Mouse (Mus musculus): ENCODE data around the gene Avpr1b. TPM values are rescaled to one million over a fixed set of nuclear protein-coding genes. Genes with fewer than 3 reads are reported as not detected.
A peak's percentile ranks its signal among the peaks of the same experiment; 100 is the strongest.
"Not testable (repeated sequence)": the region's sequence is repeated elsewhere in the genome, so short reads cannot be mapped to it uniquely, and the experiment has no call there.

Avpr1b gene
- total RNA-seq (2021), result not detected in 2 replicates
- long read RNA-seq, result 0 reads

- no peak for DNase-seq
Observed at GRCm38 (mm10) chr1:131598905-131599304, at the start of gene Avpr1b. Avpr1b (plus strand) TSS chr1:131599239.

- DNase-seq, result no peak
Observed at GRCm38 (mm10) chr1:131551956-131552355, 47.1 kb upstream of the Avpr1b start.

GRCm38 (mm10) chr1:131553428-131553827 is 45.6 kb upstream of the Avpr1b start:
- DNase-seq, result no peak

- peak; percentile 77 for DNase-seq
Observed at GRCm38 (mm10) chr1:131555042-131555812, 43.8 kb upstream of the Avpr1b start.

GRCm38 (mm10) chr1:131560500-131560899 is 38.5 kb upstream of the Avpr1b start:
- DNase-seq, result no peak

GRCm38 (mm10) chr1:131562081-131562480 is 37.0 kb upstream of the Avpr1b start:
- DNase-seq, result no peak

- DNase-seq, result not testable (repeated sequence)
Observed at GRCm38 (mm10) chr1:131566056-131566455, 33.0 kb upstream of the Avpr1b start.

GRCm38 (mm10) chr1:131569721-131570120 is 29.3 kb upstream of the Avpr1b start:
- no peak for DNase-seq

- DNase-seq, result no peak
Observed at GRCm38 (mm10) chr1:131570391-131570790, 28.6 kb upstream of the Avpr1b start.

- DNase-seq, result peak; percentile 42
Observed at GRCm38 (mm10) chr1:131573721-131574120, 25.3 kb upstream of the Avpr1b start.

GRCm38 (mm10) chr1:131578943-131579680 is 19.9 kb upstream of the Avpr1b start:
- DNase-seq, result no peak

- no peak for DNase-seq
Observed at GRCm38 (mm10) chr1:131580389-131580788, 18.6 kb upstream of the Avpr1b start.

GRCm38 (mm10) chr1:131583598-131583997 is 15.4 kb upstream of the Avpr1b start:
- DNase-seq, result no peak

GRCm38 (mm10) chr1:131586836-131587235 is 12.2 kb upstream of the Avpr1b start:
- DNase-seq, result peak; percentile 53

GRCm38 (mm10) chr1:131600314-131600713 is 1.3 kb downstream of the Avpr1b start:
- no peak for DNase-seq

GRCm38 (mm10) chr1:131606719-131607118 is 7.7 kb downstream of the Avpr1b start:
- no peak for DNase-seq

GRCm38 (mm10) chr1:131612556-131613155 is 13.6 kb downstream of the Avpr1b start:
- peak; percentile 12 for DNase-seq

- peak; percentile 77 for DNase-seq
Observed at GRCm38 (mm10) chr1:131613361-131614133, 14.5 kb downstream of the Avpr1b start.

GRCm38 (mm10) chr1:131614641-131615040 is 15.6 kb downstream of the Avpr1b start:
- DNase-seq, result no peak

GRCm38 (mm10) chr1:131616131-131616530 is 17.1 kb downstream of the Avpr1b start:
- no peak for DNase-seq

- no peak for DNase-seq
Observed at GRCm38 (mm10) chr1:131616546-131617220, 17.6 kb downstream of the Avpr1b start.

GRCm38 (mm10) chr1:131618576-131618975 is 19.5 kb downstream of the Avpr1b start:
- no peak for DNase-seq

Data from adrenal gland, postnatal 25 days (tissue).